Mouse (Mus musculus): ENCODE data around the gene Gm21976.

Gene Gm21976

GRCm38 (mm10) chr13:98354871-98355558, 75.3 kb downstream of the Gm21976 start:
- peak; percentile 6 for DNase-seq

GRCm38 (mm10) chr13:98355559-98356111, 75.9 kb downstream of the Gm21976 start:
- DNase-seq: peak; percentile 16

- DNase-seq: no peak
These were observed 76.7 kb downstream of the Gm21976 start for GRCm38 (mm10) chr13:98356176-98356972.
